Mouse (Mus musculus) stomach, postnatal 0 days (tissue): ENCODE measurements around the gene Olfr414. TPM values are rescaled to one million over a fixed set of nuclear protein-coding genes. Genes with fewer than 3 reads are reported as not detected.

ENCODE experiments used
- ATAC-seq: fragments of 200-750 bp; cut with Nextera tagmentation; 2 replicates; pipeline ENCODE4 v1.8.0; 2017; ENCODE audit not compliant: low FRiP score, low TSS enrichment
- DNase-seq: peaks from one replicate; pipeline ENCODE4 v3.0.0-alpha.2; 2016; ENCODE audit warnings: low spot score
- H3K27ac ChIP-seq: fragments of 300-500 bp; sonication (generic); replicated peaks from 2 replicates; pipeline ENCODE4 v1.5.1; 2014; ENCODE audit warnings: mild to moderate bottlenecking, control low read depth
- H3K27me3 ChIP-seq: fragments of 300-500 bp; sonication (generic); 2 replicates; pipeline ENCODE4 v1.6.1; 2014; ENCODE audit warnings: low read length; ENCODE audit not compliant: control insufficient read depth, insufficient read depth
- H3K36me3 ChIP-seq: fragments of 300-500 bp; sonication (generic); 2 replicates; pipeline ENCODE4 v1.6.1; 2014; ENCODE audit warnings: low read length, mixed read lengths; ENCODE audit not compliant: control insufficient read depth, insufficient read depth
- H3K4me1 ChIP-seq: fragments of 300-500 bp; sonication (generic); replicated peaks from 2 replicates; pipeline ENCODE4 v1.6.1; 2014; ENCODE audit warnings: antibody characterized with exemption; ENCODE audit not compliant: control insufficient read depth, insufficient read depth
- H3K4me2 ChIP-seq: fragments of 300-500 bp; sonication (generic); replicated peaks from 2 replicates; pipeline ENCODE4 v1.6.1; 2014; ENCODE audit warnings: low read depth, mild to moderate bottlenecking, control low read depth, moderate library complexity
- H3K4me3 ChIP-seq: fragments of 300-500 bp; sonication (generic); 2 replicates; pipeline ENCODE4 v1.5.1; 2014; ENCODE audit warnings: low read depth, low read length, control low read depth
- H3K9ac ChIP-seq: fragments of 300-500 bp; sonication (generic); 2 replicates; pipeline ENCODE4 v1.6.1; 2014; ENCODE audit warnings: mild to moderate bottlenecking, low read length, control low read depth, mixed read lengths
- H3K9me3 ChIP-seq: fragments of 300-500 bp; sonication (generic); 2 replicates; pipeline ENCODE4 v1.6.1; 2016; ENCODE audit warnings: low read length; ENCODE audit not compliant: control insufficient read depth
- CTCF ChIP-seq: IDR thresholded peaks from 2 replicates; pipeline ENCODE4 v1.5.1; 2016; ENCODE audit warnings: antibody characterized with exemption, low read depth, mild to moderate bottlenecking, moderate library complexity
- EP300 ChIP-seq: optimal IDR thresholded peaks from 2 replicates; pipeline ENCODE3; 2016; ENCODE audit warnings: antibody characterized with exemption
- whole genome bisulfite sequencing: fragments of 180-500 bp; shearing (Covaris S2); extraction: QIAGEN DNeasy Blood & Tissue Kit; methylation state at CpG from one replicate; pipeline ENCODE4 v1.1.7; 2014; 5-methylcytosine and 5-hydroxymethylcytosine counted together
- polyA plus RNA-seq: library from polyadenylated mRNA; unstranded; fragments of >200 nt; fragmentation: Nextera tagmentation; extraction: Ambion mirVana; gene quantifications from 2 replicates; pipeline ENCODE4 v1.2.1, GENCODE M21; 2015

Gene Olfr414
- not detected in 2 replicates for polyA plus RNA-seq

DNA sequence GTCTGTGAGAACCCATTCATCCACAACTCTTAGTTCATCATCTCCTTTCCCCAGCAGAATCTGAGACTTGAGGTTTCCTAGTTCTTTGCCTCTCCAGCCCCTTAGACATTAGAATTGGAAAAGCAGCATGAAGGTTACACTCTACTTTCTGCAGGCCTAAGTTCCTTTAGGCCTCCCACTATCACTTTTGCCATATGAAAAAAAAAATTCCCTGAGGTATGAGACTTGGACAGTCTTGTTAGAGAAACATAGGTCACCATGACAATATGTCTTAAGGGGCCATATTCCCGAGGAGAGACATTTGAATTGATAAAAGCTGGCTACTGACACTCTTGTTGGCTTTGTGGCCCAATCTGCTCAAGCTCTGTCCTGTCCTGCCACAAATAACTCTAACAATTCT lies at the start of gene Olfr414:
TSS of gene Olfr414 (plus strand) at position 301 of the 400 bp plus-strand sequence.
- Histone ChIP-seq H3K4me3 (no peak within 1 kb of the TSS), H3K9ac (no peak within 1 kb of the TSS), H3K9me3 (no peaks in the 10 kb centered on the region), H3K27ac (no peak within 1 kb of the TSS), H3K27me3 (no peaks in the 10 kb centered on the region), H3K4me1 (no peaks in the 10 kb centered on the region), H3K4me2 (no peak within 1 kb of the TSS), H3K36me3 (no peaks in the 10 kb centered on the region)
- WGBS = 38% methylated on average over 1 of the region's 1 CpGs
- ATAC-seq (no peak), DNase-seq (no peak)
- TF ChIP-seq CTCF (no peak), EP300 (no peak)

- Histone ChIP-seq H3K4me1 (no peaks in the 10 kb centered on the region), H3K9ac (no peak within 1 kb of the TSS)
- WGBS = 82% methylated on average over 2 of the region's 2 CpGs
Measured at GRCm38 (mm10) chr1:174390746-174391145, 33.1 kb upstream of the Olfr414 start, which contains the start of gene Olfr248. Gene Olfr248, plus strand, starts transcription at chr1:174391046.

GRCm38 (mm10) chr1:174422959-174423358 lies 905 bp upstream of the Olfr414 start:
- TF ChIP-seq CTCF (no peak), EP300 (no peak)
- WGBS = 84% methylated on average over 4 of the region's 4 CpGs
- no peak overlapping the region for H3K27ac ChIP-seq
- ATAC-seq = no peak
- no peak overlapping the region for H3K9ac ChIP-seq
- H3K27me3 ChIP-seq = no peaks in the 10 kb centered on the region
- DNase-seq = no peak
- H3K4me3 ChIP-seq = no peak overlapping the region
- no peaks in the 10 kb centered on the region for H3K9me3 ChIP-seq
- no peak overlapping the region for H3K4me2 ChIP-seq
- no peaks in the 10 kb centered on the region for H3K36me3 ChIP-seq
- no peaks in the 10 kb centered on the region for H3K4me1 ChIP-seq

More at GRCm38 (mm10) chr1:174390746-174391145, 33.1 kb upstream of the Olfr414 start, which contains the start of gene Olfr248:
- Histone ChIP-seq H3K4me3 (no peak within 1 kb of the TSS), H3K27ac (no peak within 1 kb of the TSS), H3K9me3 (no peaks in the 10 kb centered on the region), H3K36me3 (no peaks in the 10 kb centered on the region), H3K27me3 (no peaks in the 10 kb centered on the region), H3K4me2 (no peak within 1 kb of the TSS)
- DNase-seq (no peak), ATAC-seq (no peak)
- no peak for TF ChIP-seq EP300
- no peak for TF ChIP-seq CTCF

DNA sequence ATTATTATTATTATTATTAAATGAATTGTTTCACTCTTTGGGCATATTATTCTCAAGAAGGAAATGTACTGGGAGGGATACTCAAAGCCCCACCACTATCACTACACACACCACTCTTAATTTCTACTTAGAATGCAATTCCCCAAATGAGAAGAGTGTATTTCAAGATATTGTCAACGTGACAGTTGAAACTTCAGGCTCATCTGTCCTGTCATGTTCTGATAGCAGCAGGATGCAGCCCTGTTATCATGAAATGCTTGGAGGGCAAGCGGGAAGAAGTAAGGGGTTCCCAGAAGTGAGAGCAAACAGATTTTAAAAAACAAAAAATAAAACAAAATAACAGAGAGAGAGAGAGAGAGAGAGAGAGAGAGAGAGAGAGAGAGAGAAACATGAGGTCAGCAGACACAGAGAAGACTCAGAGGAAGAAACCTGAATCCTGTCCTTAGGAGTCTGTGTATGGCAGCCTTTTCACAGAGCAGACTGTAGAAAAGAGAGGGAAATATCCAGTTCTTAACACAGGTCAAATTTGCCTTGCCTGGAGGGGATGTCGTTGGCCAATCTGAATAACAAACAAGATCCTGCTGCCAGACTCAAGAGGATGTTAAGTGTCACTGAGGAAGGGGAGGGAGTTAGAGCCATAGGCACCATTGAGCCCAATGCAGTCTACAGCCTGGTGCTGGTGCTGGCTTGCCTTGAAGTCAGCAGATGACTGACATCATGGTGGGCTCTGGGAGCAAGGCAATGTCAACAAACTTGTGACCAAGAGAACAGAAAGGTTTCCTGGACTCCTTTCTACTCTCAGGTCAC lies 2.5 kb downstream of the Olfr414 start:
- Histone ChIP-seq H3K36me3 (no peaks in the 10 kb centered on the region), H3K9ac (no peak overlapping the region), H3K4me3 (no peak overlapping the region), H3K27ac (no peak overlapping the region), H3K9me3 (no peaks in the 10 kb centered on the region), H3K27me3 (no peaks in the 10 kb centered on the region), H3K4me1 (no peaks in the 10 kb centered on the region), H3K4me2 (no peak overlapping the region)
- 48% methylated on average over 3 of the region's 3 CpGs for WGBS
- ATAC-seq (no peak), DNase-seq (no peak)
- no peak for TF ChIP-seq CTCF
- TF ChIP-seq EP300 = no peak

GRCm38 (mm10) chr1:174427402-174427801 lies 3.5 kb downstream of the Olfr414 start:
- H3K4me3 ChIP-seq = no peak overlapping the region
- no peak overlapping the region for H3K27ac ChIP-seq
- H3K4me1 ChIP-seq = no peaks in the 10 kb centered on the region
- no peak overlapping the region for H3K4me2 ChIP-seq
- 78% methylated on average over 1 of the region's 1 CpGs for WGBS
- TF ChIP-seq CTCF (no peak), EP300 (no peak)
- H3K27me3 ChIP-seq = no peaks in the 10 kb centered on the region
- H3K9me3 ChIP-seq = no peaks in the 10 kb centered on the region
- no peaks in the 10 kb centered on the region for H3K36me3 ChIP-seq
- ATAC-seq (no peak), DNase-seq (no peak)
- H3K9ac ChIP-seq = no peak overlapping the region

- H3K27me3 ChIP-seq = no peaks in the 10 kb centered on the region
- no peak overlapping the region for H3K4me3 ChIP-seq
- H3K4me1 ChIP-seq = no peaks in the 10 kb centered on the region
- no peaks in the 10 kb centered on the region for H3K9me3 ChIP-seq
- ATAC-seq = no peak
- no peak overlapping the region for H3K27ac ChIP-seq
- H3K36me3 ChIP-seq = no peaks in the 10 kb centered on the region
- no peak for TF ChIP-seq EP300
- no peak for TF ChIP-seq CTCF
- H3K4me2 ChIP-seq = no peak overlapping the region
- no peak overlapping the region for H3K9ac ChIP-seq
- 89% methylated on average over 2 of the region's 2 CpGs for WGBS
- no peak for DNase-seq
Measured at GRCm38 (mm10) chr1:174428407-174428806, 4.5 kb downstream of the Olfr414 start.
